Mouse (Mus musculus): ENCODE data around the gene Mtor. TPM values are rescaled to one million over a fixed set of nuclear protein-coding genes. Genes with fewer than 3 reads are reported as not detected.

Gene Mtor
- total and polyA plus RNA-seq, 2 experiments from 2014 or later, result 20.5 to 31.2 TPM

DNA sequence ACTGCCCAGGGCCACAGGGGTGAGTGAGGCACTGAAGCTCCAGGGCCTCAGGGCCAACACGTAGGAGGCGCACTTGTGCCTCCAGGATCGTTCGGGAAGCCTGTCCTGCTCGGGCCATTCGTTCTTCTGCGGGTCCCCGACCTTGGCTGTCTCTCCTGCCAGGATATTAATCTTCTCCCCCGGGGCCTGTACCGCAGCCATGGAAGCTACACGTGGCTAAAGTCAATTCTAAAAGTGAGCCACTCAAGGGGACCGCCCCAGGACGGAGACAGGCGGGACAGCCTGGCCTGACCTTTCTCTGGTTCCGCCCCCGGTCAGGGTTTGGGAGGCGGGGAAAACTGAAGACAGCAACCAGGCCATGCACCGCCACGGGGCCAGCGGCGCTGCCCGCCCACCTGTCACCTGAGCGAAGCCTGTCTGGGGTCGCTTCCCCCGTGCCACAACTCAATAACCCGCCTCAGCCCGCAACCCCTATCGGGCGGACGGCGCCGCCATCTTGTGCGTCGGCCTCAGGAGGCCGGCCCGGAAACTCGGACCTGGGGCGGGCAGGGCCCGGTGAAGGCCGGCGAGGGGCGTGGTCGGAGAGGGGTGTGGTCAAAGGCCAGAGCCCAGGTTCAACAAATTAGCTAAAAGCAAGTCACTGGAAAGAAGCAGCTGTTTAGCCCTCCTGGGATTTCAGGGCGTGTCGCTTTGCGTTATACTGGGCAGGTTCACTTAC lies 4.0 kb upstream of the Mtor start, which contains the start of gene Ubiad1:
Gene Ubiad1, minus strand, starts transcription at position 522 of the 718 bp plus-strand sequence.
- ATAC-seq (ENCODE audit: insufficient read depth, low read depth) (peak; percentile 69), DNase-seq (ENCODE audit: low spot score) (peak; percentile 76)
- Histone ChIP-seq H3K27me3 (ENCODE audit: control insufficient read depth, insufficient read depth, low read length) (no peaks in the 10 kb centered on the region), H3K4me1 (ENCODE audit: control insufficient read depth, insufficient read depth) (peaks cover 22% of the 10 kb centered on the region), H3K4me2 (ENCODE audit: low read depth, low read length) (peak within 1 kb of the TSS; percentile 77), H3K9me3 (replicated peaks; ENCODE audit: control insufficient read depth, low read length) (no peaks in the 10 kb centered on the region), H3K27ac (ENCODE audit: low read depth) (peak within 1 kb of the TSS; percentile 91), H3K36me3 (replicated peaks; ENCODE audit: control insufficient read depth, insufficient read depth, low read length) (no peaks in the 10 kb centered on the region), H3K9ac (replicated peaks; ENCODE audit: low read depth, low read length) (peak within 1 kb of the TSS; percentile 88), H3K4me3 (ENCODE audit: low read depth, low read length) (peak within 1 kb of the TSS; percentile 88)
- WGBS, result 0% methylated on average over 46 of the region's 46 CpGs
- TF ChIP-seq CTCF (IDR thresholded peaks at IDR 0.05; ENCODE audit: low read depth) (no peak), EP300 (IDR thresholded peaks at IDR 0.05; ENCODE audit: low read depth) (no peak)

GRCm38 (mm10) chr4:148448853-148449245 lies 438 bp downstream of the Mtor start:
- H3K27me3 ChIP-seq (ENCODE audit: control insufficient read depth, insufficient read depth, low read length), result no peaks in the 10 kb centered on the region
- DNase-seq (ENCODE audit: low spot score), result peak; percentile 43
- TF ChIP-seq CTCF (IDR thresholded peaks at IDR 0.05; ENCODE audit: low read depth) (no peak), EP300 (IDR thresholded peaks at IDR 0.05; ENCODE audit: low read depth) (no peak)
- no peaks in the 10 kb centered on the region for H3K9me3 ChIP-seq (replicated peaks; ENCODE audit: control insufficient read depth, low read length)
- WGBS, result 0% methylated on average over 15 of the region's 15 CpGs
- peaks cover 18% of the 10 kb centered on the region for H3K4me1 ChIP-seq (ENCODE audit: control insufficient read depth, insufficient read depth)
- peak; percentile 13; the same call in 1 of the 2 replicates for ATAC-seq (ENCODE audit: insufficient read depth, low read depth)
- H3K36me3 ChIP-seq (replicated peaks; ENCODE audit: control insufficient read depth, insufficient read depth, low read length), result peaks cover 19% of the 10 kb centered on the region
- H3K4me2 ChIP-seq (ENCODE audit: low read depth, low read length), result peak overlapping the region; percentile 79
- H3K27ac ChIP-seq (ENCODE audit: low read depth), result peak overlapping the region; percentile 76
- peak overlapping the region; percentile 81 for H3K4me3 ChIP-seq (ENCODE audit: low read depth, low read length)
- H3K9ac ChIP-seq (replicated peaks; ENCODE audit: low read depth, low read length), result peak overlapping the region; percentile 80

DNA sequence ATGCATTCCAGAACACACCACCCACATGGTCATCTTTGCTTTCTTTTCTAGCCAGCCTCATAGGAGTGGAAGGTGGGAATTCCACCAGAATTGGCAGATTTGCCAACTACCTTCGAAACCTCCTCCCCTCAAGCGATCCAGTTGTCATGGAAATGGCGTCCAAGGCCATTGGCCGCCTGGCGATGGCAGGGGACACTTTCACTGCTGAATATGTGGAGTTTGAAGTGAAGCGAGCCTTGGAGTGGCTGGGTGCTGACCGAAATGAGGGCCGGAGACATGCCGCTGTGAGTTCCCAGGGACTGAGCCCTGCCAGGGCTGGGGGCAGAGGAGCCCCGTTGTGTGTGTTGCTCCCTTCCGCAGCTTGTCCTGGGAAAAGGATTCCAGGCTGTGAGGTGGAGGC lies 5.3 kb downstream of the Mtor start:
- Histone ChIP-seq H3K9ac (replicated peaks; ENCODE audit: low read depth, low read length) (no peak overlapping the region), H3K27ac (ENCODE audit: low read depth) (no peak overlapping the region), H3K4me2 (ENCODE audit: low read depth, low read length) (no peak overlapping the region), H3K9me3 (replicated peaks; ENCODE audit: control insufficient read depth, low read length) (no peaks in the 10 kb centered on the region), H3K4me3 (ENCODE audit: low read depth, low read length) (no peak overlapping the region), H3K36me3 (replicated peaks; ENCODE audit: control insufficient read depth, insufficient read depth, low read length) (peaks cover 68% of the 10 kb centered on the region), H3K27me3 (ENCODE audit: control insufficient read depth, insufficient read depth, low read length) (no peaks in the 10 kb centered on the region), H3K4me1 (ENCODE audit: control insufficient read depth, insufficient read depth) (peaks cover 7% of the 10 kb centered on the region; the same call in 1 of the 2 replicates)
- DNase-seq (ENCODE audit: low spot score), result no peak
- no peak for TF ChIP-seq CTCF (IDR thresholded peaks at IDR 0.05; ENCODE audit: low read depth)
- no peak for TF ChIP-seq EP300 (IDR thresholded peaks at IDR 0.05; ENCODE audit: low read depth)
- WGBS, result 89% methylated on average over 11 of the region's 11 CpGs
- no peak for ATAC-seq (ENCODE audit: insufficient read depth, low read depth)

DNA sequence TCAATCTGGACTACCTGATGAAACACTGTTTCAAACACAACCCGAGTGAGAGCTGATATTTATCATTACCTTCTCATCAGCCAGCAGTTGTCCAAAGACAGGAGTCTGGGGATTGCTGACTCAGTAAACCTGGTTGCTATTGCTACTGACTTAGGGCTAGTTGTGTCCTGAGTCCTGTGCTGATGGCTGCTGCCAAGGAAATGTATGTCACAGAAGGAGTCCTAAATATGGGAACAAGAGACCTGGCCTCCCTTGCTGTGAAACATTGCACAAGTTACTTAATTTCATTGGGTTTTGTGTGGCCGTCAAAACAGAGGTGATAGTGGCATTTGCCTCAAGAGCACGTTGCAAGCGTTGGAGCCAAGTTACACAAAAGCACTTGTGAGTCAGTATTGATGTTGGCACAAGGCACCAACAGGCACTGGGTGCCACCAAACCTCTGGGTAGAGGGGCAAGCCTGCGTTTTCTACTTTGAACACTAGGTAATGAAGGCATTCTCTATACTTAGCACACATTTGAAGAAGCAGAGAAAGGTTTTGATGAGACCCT lies 7.1 kb downstream of the Mtor start:
- H3K27me3 ChIP-seq (ENCODE audit: control insufficient read depth, insufficient read depth, low read length), result no peaks in the 10 kb centered on the region
- no peaks in the 10 kb centered on the region for H3K9me3 ChIP-seq (replicated peaks; ENCODE audit: control insufficient read depth, low read length)
- H3K27ac ChIP-seq (ENCODE audit: low read depth), result no peak overlapping the region
- H3K36me3 ChIP-seq (replicated peaks; ENCODE audit: control insufficient read depth, insufficient read depth, low read length), result peaks cover 83% of the 10 kb centered on the region
- TF ChIP-seq CTCF (IDR thresholded peaks at IDR 0.05; ENCODE audit: low read depth) (no peak), EP300 (IDR thresholded peaks at IDR 0.05; ENCODE audit: low read depth) (no peak)
- 79% methylated on average over 5 of the region's 5 CpGs for WGBS
- no peak overlapping the region for H3K4me2 ChIP-seq (ENCODE audit: low read depth, low read length)
- no peak for DNase-seq (ENCODE audit: low spot score)
- no peaks in the 10 kb centered on the region for H3K4me1 ChIP-seq (ENCODE audit: control insufficient read depth, insufficient read depth)
- ATAC-seq (ENCODE audit: insufficient read depth, low read depth), result no peak
- no peak overlapping the region for H3K9ac ChIP-seq (replicated peaks; ENCODE audit: low read depth, low read length)
- no peak overlapping the region for H3K4me3 ChIP-seq (ENCODE audit: low read depth, low read length)

DNA sequence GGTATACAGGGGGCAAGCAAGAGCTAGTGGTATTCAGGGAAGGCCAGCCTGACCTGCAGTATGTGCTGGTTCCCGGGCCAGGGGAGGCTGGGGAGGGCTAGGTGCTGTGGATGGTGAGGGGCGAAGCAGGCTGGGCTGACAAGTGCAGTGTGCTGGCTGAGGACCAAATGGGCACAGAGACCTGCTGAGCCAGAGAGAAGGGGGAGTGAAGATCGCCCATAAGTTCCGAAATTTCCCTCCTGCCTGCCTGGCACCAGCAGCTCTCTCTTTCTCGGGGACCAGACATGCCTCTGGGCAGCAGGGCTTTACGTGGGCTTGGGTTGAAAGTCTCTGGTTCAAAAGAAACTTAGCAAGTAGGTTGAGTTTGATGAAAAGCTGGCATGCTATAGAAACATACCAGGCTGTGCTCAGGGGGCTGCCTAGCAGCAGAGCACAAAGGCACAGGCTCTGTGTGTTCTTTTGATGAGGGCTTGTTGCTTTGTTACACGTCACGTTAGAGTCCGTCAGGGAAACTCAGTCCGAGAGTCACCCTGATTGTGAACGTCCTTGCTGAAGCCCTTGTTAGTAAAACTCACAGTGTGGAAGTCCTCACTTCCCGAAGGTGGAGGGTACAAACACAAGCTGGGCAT lies 12.4 kb downstream of the Mtor start:
- no peak for DNase-seq (ENCODE audit: low spot score)
- TF ChIP-seq CTCF (IDR thresholded peaks at IDR 0.05; ENCODE audit: low read depth) (no peak), EP300 (IDR thresholded peaks at IDR 0.05; ENCODE audit: low read depth) (no peak)
- Histone ChIP-seq H3K9me3 (replicated peaks; ENCODE audit: control insufficient read depth, low read length) (no peaks in the 10 kb centered on the region), H3K27me3 (ENCODE audit: control insufficient read depth, insufficient read depth, low read length) (no peaks in the 10 kb centered on the region), H3K9ac (replicated peaks; ENCODE audit: low read depth, low read length) (no peak overlapping the region), H3K4me2 (ENCODE audit: low read depth, low read length) (no peak overlapping the region), H3K4me1 (ENCODE audit: control insufficient read depth, insufficient read depth) (no peaks in the 10 kb centered on the region), H3K27ac (ENCODE audit: low read depth) (no peak overlapping the region), H3K4me3 (ENCODE audit: low read depth, low read length) (no peak overlapping the region), H3K36me3 (replicated peaks; ENCODE audit: control insufficient read depth, insufficient read depth, low read length) (peaks cover 94% of the 10 kb centered on the region)
- no peak for ATAC-seq (ENCODE audit: insufficient read depth, low read depth)
- WGBS, result 76% methylated on average over 12 of the region's 12 CpGs
